Mouse (Mus musculus) frontal cortex, postnatal 25 days (tissue): ENCODE results near the gene Actr6.

Experiments used
- DNase-seq, 2 experiments: peaks; one replicate each; pipeline ENCODE4 v3.0.0; 2022; ENCODE audit warnings: low spot score in 2 of 2

The Actr6 gene

DNA sequence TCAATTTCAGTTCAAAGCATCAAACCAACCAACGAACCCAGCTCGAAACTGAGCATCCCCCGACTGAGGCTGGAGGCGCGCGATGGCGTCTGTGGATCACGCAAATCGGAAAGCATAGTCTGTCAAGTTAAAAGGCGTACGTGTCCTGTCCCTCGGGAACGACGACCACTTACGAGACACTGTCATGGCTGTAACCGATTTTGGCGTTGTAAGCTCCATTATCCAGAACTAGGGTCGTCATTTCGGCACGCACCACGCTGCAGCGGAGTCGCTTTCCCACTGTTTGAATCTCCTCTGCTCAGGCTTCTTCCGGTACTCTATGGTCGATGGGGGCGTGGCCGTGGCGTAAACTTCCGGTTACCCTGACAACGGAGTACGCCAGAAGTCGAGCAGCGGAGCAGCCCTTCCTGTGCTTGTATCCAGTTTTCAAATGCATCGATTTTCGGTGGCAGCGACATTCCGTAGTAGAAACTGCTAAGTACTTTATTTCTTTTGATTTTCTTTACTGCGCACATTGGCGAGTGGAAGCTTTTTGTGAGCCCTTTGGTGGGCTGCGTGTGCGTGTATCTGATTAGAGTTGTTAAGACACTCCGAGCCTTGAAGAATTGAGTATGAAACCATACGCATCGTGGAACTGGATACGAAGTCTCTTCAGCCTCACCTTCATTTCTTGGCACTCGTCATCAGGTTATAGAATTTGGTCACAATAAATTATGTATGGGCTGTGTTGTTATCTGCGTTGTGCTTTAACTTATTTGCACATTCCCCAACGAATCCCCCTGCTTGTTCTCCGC, at the start of gene Actr6:
Gene Actr6 (minus strand): TSS at position 295 of the 794 bp plus-strand sequence.
- peak; percentile 81 to 91 for DNase-seq

DNA sequence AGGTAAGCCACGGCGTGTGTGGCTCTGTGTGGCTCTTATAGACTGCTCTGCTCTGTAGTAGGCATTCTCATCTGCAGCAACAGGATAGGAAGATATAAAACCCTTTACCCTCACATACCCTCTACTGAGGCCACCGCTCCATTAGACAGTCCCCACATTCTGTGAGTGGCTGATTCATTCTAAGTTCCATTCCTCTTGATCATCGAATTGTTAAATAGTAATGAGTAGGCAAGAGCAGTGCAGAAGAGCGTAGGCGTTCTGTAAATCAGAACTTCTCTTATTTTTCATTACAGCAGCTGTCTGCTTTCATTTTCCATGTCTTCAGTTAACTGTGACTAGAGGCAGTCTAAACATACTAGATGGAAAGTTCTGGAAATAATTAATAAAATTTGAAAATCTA, 43.9 kb upstream of the Actr6 start:
- no peak for DNase-seq

DNA sequence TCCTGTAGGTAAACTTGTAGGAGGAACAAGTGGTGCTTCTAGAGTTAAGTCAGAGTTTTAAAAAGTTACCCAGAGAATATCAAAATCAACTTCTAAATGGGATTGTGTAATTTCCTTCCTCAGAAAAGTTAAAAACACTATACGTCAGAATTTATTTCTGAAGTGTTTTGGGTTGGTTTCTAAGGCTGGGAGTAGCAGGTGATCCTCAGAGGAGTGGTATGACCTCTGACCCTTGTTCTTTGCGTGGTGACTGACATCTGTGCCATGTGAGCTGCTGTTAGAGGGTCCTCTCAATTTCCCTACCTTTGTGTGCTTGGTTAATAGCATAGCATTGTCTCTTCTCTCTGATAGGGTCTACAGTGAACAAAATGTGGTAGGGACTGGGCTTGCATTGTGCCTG, 39.8 kb upstream of the Actr6 start:
- DNase-seq, result no peak

DNA sequence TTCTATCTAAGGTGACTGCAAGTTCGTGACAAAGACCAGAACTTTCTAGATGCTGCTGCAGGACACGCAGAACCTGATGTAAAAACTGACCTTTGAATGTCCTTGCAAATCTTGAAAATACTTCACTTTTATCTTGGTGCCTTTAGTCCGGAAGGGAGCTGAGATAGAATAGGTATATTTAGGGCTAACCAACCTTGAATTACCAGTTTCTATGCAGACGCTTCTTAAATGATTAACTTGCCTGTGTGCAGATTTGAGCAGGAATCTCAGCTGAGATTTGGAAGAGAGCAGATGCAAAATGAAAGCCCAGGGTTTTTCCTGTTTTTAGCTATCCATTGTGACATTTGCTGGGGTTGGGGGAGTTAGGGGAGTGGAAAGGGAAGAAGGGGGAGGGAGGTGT, 37.0 kb upstream of the Actr6 start:
- DNase-seq, result no peak

DNA sequence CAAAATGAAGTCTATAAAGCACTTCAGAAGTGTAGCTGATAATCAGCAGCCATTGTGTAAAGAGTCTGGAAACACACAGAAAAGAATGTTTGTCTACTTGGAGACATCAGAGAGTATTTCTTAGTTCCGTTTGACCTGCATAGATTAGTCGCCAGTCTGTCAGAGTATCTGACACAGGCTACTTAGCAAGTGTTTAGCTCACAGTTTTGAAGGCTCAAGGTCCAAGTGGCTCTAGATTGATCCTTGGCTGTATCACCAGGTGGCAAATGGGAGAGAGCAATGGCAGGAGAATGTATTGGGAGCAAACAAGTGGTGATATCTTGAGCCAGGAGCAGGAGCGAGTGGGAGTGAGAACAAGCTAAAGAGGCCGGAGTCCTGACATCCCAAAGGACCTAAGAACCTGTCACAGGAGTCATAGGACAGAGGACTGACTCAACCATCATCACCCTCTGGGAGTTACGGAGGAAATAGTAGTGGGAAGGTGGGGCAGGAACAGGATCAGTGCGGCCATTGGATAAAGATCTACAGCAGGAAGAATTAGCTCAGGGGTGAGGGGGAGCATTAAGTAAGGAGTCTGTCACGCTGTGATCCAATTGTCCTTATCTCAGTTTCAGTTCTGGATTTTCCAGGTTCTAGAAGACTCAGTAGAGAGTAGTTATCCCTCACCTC, 36.4 kb upstream of the Actr6 start:
- DNase-seq, result no peak

DNA sequence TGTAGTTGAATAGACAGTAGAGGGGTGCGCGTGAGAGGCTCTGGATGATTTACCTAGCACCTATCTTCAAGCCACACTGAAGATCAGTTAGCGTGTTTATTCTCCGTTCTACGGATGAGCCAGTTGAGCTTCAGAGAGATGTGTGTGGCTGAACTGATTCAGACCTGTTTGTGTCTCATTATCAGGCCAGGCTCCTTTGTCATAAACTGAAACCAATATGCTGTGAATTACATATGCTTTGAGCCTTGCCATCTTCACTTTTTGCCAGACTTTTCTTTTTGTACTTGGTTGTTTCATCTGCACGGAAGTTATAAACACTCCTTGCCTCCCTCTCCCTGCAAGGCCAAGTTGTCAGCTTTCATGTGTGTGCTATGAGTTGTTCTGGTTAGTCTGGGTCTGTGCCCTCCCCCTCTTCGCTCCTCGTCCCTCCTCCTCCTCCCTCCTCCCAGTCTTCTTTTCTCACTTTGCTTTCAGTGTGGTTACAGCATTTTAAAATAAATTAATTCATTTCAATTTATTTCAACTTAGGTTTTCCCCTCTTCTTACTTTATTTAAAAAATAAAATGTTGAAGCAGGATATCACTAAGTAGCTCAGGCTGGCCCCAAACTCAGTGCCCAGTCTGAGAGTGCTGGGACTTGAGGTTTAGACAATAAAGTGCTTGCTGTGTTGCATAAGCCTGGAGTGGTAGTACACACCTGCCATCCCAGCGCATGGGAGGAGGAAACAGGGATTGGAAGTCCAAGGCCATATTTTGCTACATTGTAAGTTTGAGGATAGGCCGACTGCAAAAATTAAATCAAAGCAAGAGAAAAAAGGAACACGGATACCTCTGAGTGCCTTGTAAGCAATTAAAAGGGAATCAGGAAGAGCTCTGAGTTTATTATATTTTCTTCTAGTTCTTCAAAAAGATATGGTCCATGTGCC, 34.0 kb upstream of the Actr6 start:
- DNase-seq, result no peak

DNA sequence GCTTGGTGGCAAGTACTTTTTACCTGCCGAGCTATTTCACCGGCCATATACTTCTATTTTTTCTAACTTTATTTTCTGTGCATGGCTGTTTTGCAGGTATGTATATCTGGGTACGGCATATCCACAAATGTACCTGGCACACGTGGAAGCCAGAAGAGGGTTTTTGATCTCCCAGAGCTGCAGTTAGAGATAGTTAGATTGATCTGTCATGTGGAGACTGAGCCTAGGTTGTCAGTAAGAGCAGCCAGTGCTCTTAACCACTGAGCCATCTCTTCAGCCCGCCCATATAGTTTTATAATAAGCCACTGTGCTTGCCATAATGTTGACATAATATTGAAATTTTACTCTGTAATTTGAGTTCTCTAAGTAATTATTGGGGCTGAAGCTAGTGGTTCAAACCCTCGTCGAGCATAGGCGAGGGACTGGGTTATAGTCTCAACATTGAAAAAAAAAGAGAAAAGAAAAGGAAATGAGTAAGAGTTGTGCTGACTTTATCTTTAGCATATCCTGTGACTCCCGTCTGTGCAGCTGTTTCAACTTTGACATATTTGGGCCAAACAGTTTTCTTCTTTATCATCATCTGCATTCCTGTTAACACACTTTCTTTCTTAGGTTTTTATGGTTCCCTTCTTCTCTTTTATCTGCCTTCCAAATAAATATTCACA, 32.5 kb upstream of the Actr6 start:
- no peak for DNase-seq

DNA sequence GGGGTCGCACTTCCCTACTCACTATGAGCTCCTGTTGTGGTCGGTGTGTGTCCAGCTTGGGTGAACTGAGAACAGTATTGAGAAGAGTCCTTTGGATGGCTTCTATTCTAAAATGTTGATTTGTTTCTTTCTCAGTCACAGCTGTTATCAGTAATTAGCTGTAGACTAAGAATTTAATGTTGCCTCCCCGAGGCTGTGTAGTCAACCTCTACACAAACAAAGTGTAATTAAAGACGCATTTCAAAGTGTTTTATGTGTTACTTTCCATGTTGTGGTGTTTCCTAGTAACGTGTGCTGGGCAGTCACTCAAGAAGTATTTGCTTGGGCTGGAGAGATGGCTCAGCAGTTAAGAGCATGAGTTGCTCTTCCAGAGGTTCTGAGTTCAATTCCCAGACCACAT, 28.7 kb upstream of the Actr6 start:
- DNase-seq, result no peak

DNA sequence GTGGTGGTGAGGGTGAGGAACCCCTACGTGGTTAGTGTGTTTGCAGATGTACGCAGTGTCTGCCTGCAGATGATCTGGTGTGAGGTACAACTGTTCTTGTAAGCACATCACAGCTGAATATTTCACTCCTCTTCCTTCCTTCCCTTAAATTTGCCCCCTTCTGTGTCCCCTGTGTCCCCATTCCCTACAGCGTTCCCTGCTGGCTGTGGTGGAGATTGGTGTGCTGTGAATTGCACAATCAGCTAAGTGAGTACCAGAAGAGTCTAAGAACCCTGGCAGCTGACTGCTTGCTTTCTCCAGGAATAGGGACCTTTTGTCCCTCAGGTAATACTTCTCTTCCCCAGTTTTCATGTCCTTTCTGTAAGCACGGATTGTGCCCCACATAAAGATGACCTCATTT, 23.1 kb upstream of the Actr6 start:
- no peak for DNase-seq

DNA sequence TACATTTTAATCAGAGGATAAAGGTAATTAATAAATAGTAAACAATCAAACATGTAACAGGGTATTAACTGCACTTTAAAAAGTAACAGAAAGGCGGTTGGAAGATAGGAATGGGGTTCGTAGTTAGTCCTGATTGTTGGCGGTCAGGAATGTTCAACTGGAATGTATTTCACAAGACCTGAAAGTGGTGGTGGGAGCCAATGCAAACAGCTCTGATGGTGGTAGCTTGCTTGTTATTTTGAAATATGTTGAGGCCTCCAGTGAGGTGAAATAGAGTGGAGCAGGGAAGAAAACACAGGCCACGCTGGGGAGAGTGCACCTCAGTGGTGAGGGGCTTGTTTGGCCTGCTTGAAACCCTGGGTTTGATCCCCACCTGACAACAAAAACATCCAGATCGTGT, 19.0 kb upstream of the Actr6 start:
- DNase-seq, result no peak

DNA sequence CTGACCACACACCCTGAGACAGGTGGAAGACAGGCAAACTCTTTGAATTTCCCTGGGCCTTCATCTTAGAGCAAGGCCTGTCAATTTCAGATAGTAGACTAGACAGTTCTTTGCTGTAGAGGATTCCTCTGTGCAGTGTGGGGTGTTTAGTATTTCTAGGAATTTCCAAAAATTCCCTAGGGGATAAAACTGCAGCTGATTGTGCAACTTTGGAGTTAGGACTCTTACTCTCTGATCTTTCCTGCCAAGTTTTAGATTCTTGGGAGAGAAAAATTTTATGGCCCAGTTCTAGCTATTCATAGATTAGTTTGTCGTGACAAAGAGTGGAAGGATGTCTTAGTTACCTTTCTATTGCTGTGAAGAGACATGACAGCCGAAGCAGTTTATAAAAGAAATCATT, 16.5 kb upstream of the Actr6 start:
- no peak for DNase-seq

DNA sequence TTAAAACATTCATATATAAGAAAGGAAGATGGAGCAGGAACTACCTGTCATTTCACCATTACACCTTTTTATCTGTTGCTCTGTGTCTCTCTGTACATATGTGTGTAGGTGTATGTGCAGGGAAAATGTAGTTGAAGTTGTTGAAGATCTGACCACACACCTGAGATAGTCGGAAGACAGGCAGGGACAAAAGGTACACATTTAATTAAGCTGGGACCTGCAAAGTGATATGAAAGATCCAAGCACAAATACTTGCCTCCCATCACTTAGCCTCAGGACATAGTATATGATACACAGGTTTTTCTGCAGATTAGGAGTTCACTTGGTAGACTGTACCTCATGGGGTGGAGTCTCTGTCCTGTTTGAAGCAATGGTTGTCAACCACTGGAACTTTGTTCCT, 15.8 kb upstream of the Actr6 start:
- no peak for DNase-seq

DNA sequence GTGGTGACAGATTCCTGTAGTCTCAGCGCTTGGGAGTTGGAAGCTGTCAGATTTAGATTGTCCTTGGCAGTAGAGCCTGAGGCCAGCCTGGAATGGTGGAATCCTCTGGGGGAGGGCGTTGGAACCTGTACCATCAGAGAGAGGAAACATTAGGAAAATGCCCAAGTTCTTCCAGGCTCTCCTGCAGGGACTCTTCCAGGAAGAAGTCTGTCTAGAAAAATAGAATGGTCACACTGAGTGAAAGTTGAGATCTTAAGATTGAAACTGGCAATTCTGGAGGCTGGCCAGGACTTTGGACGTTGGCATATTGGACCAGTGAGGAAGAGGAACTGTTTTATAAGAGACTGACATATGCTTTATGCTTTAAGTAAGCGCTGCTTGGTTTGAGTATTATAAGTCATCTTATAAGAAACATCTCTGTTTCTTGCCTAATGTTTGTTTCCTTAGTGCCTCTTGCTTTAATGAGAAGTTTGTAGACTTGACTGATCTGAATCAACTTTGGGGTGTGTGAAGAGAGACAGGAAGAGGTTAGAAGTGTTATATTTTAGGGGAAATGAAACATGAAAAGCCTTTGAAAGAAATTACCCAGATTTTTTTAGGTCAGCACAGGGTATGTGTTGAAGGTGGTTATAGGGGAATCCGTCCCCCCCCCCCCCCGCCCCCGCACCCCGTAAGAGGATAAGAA, 15.3 kb upstream of the Actr6 start:
- no peak for DNase-seq

DNA sequence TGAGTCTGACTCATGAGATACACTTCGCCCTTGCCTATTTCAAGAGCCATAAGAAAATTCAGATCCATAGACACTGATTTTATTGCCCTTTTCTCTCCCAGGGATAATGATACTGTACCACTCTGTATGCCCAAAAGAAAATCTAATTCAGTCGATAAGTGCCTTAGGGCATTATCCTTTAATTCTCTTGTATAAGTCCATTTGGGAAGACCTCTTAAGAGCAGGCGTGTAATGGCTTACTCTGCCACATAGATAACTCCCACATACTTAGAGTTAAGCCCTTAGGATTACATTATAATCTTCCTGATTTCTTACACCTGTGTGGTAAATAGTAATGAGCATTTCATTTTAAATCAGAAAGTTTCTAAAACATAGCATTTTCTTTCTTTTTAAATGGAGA, 14.5 kb upstream of the Actr6 start:
- no peak for DNase-seq

DNA sequence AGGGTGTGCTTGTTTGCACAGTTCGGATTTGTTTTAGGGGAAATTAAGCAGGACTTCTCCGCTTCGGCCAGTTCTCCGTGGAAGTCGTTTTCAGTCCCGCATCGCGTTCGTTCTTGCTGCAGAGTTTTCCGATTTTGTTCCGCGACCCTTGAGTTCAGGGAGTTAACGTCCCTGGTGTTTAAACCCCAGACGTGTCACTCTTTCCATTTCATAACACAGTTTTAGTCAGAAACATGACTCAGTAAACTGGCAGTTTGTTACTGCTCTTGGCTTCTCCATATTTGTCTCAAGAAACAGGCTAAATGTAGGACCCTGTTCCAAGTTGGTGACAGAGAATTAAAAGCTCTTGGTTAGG, 13.5 kb upstream of the Actr6 start:
- DNase-seq, result peak in 1 of 2 experiments; percentile 11

DNA sequence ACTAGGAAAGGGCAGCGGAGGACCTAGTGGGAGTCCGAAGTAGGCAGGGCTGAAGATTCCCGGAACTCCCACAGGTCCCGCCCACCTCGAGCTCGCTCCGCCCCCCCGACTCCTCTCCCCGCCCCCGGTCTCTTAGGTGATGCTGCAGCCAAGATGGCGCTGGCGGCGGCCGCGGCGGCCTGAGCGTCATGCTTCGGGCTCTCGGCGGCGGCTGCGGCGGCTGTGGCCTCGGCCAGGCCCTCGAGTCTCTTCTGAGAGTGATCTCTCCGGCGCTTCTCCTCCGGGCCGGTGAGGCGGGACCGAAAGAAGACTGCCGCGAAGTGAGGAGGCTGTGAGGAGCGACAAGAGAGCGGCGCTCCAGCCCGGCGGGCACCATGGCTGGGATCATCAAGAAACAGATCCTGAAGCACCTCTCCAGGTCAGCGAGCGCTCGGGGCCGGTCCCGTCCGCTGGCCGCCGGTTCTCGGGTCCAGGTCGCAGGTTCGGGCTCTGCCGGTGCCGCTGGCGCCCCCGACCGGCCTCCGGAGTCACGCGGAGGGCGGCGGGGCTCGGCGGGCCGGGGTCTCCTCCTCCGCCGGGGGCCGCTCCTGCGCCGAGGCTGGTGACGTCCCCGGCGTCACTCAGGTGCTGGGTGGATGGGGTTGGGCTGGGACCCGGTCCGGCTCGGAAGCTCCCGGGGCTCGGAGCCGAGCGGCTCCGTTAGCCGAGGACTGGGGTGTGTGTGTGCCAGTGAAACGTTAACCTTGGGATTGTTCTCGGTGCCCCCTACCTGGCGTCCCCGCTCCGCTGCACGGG, 13.0 kb upstream of the Actr6 start, which contains the start of gene Uhrf1bp1l:
Gene Uhrf1bp1l (plus strand): TSS at position 121 of the 795 bp plus-strand sequence.
- peak; percentile 70 to 73 for DNase-seq

DNA sequence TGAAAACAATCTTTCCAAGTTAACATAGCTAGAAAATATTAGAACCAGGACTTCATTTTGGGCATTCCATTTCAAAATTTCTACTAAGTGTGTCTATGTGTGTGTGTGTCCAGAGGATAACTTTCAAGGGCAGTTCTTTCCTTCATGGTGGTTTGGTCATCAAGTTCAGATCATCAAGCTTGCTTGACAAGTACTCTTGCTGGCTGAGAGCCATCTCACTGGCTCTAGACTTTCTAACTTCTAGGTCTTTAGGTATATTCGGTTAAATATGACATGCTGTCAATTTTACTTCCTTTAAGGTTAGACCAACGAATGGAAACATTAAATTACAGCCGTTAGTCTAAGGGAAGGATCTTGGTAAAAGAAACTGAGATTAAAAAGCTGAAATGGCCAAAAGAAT, 12.2 kb upstream of the Actr6 start:
- DNase-seq, result no peak

DNA sequence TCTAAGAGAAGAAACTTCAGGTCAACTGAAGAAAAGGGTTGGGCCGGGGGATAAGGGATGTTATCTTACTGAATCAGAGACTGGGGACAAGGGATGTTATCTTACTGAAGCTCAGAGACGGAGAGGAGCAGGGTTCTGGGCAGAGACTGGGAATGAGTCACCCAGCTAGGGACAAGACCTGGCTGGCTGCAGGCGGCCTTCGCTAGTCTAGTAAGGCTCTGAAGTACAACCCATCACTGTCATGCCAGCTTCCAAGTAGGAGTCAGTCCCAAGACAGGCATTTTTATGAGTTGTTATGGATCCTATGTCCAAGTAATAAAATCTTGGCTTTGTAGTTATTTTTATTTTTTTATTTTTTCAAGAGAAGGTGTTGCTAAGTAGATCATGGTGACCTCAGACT, 11.2 kb upstream of the Actr6 start:
- no peak for DNase-seq

DNA sequence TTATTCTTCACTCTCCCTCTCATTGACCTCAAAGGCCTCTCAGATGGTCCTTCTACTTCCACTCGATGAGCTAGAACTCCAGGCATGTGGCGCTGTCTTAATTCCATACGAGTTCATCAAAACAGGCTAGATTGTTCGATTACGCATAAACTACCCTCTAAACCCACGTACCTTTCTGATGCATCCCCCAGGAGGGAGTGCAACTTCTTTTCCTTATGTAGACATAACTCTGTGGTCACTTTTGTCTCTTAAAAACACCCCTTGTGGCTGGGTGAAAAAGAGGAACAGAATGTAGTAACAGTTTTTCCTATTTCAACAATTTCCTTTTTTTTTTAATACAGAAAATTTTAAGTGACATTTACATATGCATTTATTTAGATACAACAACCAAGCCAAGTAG, 8.9 kb upstream of the Actr6 start:
- DNase-seq, result no peak

DNA sequence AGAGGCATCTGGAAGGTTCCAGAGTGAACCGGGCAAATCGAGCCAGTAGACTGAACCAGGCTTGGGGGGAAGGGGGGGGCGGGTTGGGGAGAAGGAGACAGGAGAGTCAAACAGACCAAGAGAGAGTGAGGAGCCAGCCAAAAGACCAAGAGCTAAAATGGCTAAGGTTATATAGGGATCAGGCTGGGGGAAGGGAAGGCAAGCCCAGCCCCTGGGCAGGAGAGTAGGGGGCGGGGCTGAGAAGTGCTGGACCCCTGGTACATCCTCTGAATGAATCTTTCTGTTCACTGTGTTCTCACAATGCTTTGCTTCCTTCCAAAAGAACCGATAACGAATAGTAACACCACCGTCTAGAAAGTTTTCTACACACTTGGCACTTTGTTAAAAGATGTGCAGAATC, 7.6 kb upstream of the Actr6 start:
- DNase-seq, result no peak

DNA sequence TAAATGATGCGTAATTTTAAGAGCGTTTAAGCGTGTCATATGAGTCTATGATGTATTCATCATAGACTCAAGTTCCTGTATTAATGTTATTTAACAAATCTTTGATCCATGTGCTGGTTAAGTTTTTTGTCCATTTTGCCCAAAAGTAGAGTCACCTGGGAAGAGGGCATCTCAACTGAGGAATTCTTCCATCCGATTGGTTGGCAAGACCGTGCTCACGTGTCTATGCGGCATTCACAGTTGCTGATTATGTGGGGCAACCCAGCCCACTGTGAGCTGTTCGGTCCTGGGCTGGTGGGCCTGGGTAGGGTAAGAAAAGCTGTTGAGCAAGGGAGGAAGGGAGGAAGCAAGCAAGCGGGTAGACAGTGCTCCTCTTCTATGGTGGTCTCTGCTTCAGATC, 6.3 kb upstream of the Actr6 start:
- DNase-seq, result no peak
